Mouse (Mus musculus) bone marrow, adult 2 months (tissue): ENCODE measurements around the gene Pdcd2. TPM values are rescaled to one million over a fixed set of nuclear protein-coding genes. Genes with fewer than 3 reads are reported as not detected.

ENCODE experiments used
- H3K27ac ChIP-seq: fragments of 200-500 bp; 2 replicates; pipeline ENCODE4 v1.5.1; 2012; ENCODE audit warnings: low read depth, mild to moderate bottlenecking, control low read depth, inconsistent platforms, low read length; ENCODE audit not compliant: control insufficient read depth, poor library complexity, insufficient read depth
- H3K4me1 ChIP-seq: fragments of 200-500 bp; 2 replicates; pipeline ENCODE4 v1.6.1; 2011; ENCODE audit warnings: low read length; ENCODE audit not compliant: control insufficient read depth, insufficient read depth
- H3K4me3 ChIP-seq: fragments of 200-500 bp; replicated peaks from 2 replicates; pipeline ENCODE3; 2011; ENCODE audit warnings: mild to moderate bottlenecking, low read depth, low read length, control low read depth; ENCODE audit not compliant: control insufficient read depth
- CTCF ChIP-seq: fragments of 200-500 bp; IDR thresholded peaks from 2 replicates; pipeline ENCODE4 v1.5.1; 2011; ENCODE audit warnings: low read length, control low read depth; ENCODE audit not compliant: control insufficient read depth, insufficient read depth
- POLR2A ChIP-seq: fragments of 200-500 bp; IDR thresholded peaks from 2 replicates; pipeline ENCODE4 v1.6.1; 2011; ENCODE audit warnings: low read depth, mild to moderate bottlenecking, control low read depth, low read length, borderline replicate concordance; ENCODE audit not compliant: control insufficient read depth
- WGBS: fragments of 180-500 bp; shearing (Covaris S2); methylation state at CpG from one replicate; pipeline ENCODE4 v1.1.7; 2018; 5-methylcytosine and 5-hydroxymethylcytosine counted together
- polyA plus RNA-seq: library from polyadenylated mRNA; stranded (reverse); fragments of >200 nt; gene quantifications from 2 replicates; pipeline ENCODE4 v1.2.4, GENCODE M21; 2011; ENCODE audit warnings: low replicate concordance; ENCODE audit not compliant: missing spikeins, insufficient read depth, insufficient read length

The Pdcd2 gene
- polyA plus RNA-seq, 1 experiment = 39.6 TPM

GRCm38 (mm10) chr17:15518186-15518585 is 8.9 kb downstream of the Pdcd2 start:
- TF ChIP-seq POLR2A = no peak
- no peak for TF ChIP-seq CTCF
- H3K27ac ChIP-seq = no peak overlapping the region
- WGBS = 89% methylated on average over 5 of the region's 5 CpGs
- H3K4me1 ChIP-seq = no peaks in the 10 kb centered on the region
- no peak overlapping the region for H3K4me3 ChIP-seq

GRCm38 (mm10) chr17:15517776-15518175 is 9.3 kb downstream of the Pdcd2 start:
- no peak for TF ChIP-seq CTCF
- Histone ChIP-seq H3K4me3 (no peak overlapping the region), H3K27ac (no peak overlapping the region), H3K4me1 (no peaks in the 10 kb centered on the region)
- 59% methylated on average over 5 of the region's 5 CpGs for WGBS

GRCm38 (mm10) chr17:15510694-15511093 is 16.4 kb downstream of the Pdcd2 start:
- no peak overlapping the region for H3K4me3 ChIP-seq
- H3K4me1 ChIP-seq = no peaks in the 10 kb centered on the region
- WGBS = 76% methylated on average over 2 of the region's 2 CpGs
- no peak overlapping the region for H3K27ac ChIP-seq
- TF ChIP-seq CTCF (no peak), POLR2A (no peak)

- Histone ChIP-seq H3K4me1 (peaks cover 1% of the 10 kb centered on the region; the same call in 1 of the 2 replicates), H3K4me3 (peak within 1 kb of the TSS; percentile 77), H3K27ac (peak within 1 kb of the TSS; percentile 88)
- TF ChIP-seq CTCF (no peak), POLR2A (peak; percentile 86)
- WGBS = under 1% methylated on average over 63 of the region's 63 CpGs
These were observed 27.3 kb downstream of the Pdcd2 start, which contains the start of the genes Psmb1 and Tbp for GRCm38 (mm10) chr17:15499656-15500394. Gene Psmb1 (minus strand): TSS chr17:15499751. Gene Tbp (plus strand): TSS chr17:15499888.

GRCm38 (mm10) chr17:15498753-15499113 is 28.4 kb downstream of the Pdcd2 start:
- 54% methylated on average over 7 of the region's 7 CpGs for WGBS
- Histone ChIP-seq H3K4me1 (peaks cover 1% of the 10 kb centered on the region; the same call in 1 of the 2 replicates), H3K4me3 (no peak overlapping the region), H3K27ac (no peak overlapping the region)
- TF ChIP-seq CTCF = no peak

- under 1% methylated on average over 50 of the region's 50 CpGs for WGBS
- Histone ChIP-seq H3K27ac (peak overlapping the region; percentile 91), H3K4me3 (peak overlapping the region; percentile 93), H3K4me1 (peaks cover 1% of the 10 kb centered on the region; the same call in 1 of the 2 replicates)
- TF ChIP-seq CTCF (0 out of 2 replicates have a peak, but pooled peaks have one; percentile 1), POLR2A (peak; percentile 89)
These were observed 29.0 kb downstream of the Pdcd2 start for GRCm38 (mm10) chr17:15497882-15498752.

- H3K4me3 ChIP-seq = no peak overlapping the region
- no peak overlapping the region for H3K27ac ChIP-seq
- no peaks in the 10 kb centered on the region for H3K4me1 ChIP-seq
- TF ChIP-seq CTCF = no peak
- TF ChIP-seq POLR2A = no peak
- WGBS = 80% methylated on average over 7 of the region's 7 CpGs
These were observed 36.6 kb downstream of the Pdcd2 start for GRCm38 (mm10) chr17:15490542-15490941.

- Histone ChIP-seq H3K27ac (no peak overlapping the region), H3K4me3 (no peak overlapping the region), H3K4me1 (no peaks in the 10 kb centered on the region)
- 81% methylated on average over 4 of the region's 4 CpGs for WGBS
- no peak for TF ChIP-seq CTCF
- no peak for TF ChIP-seq POLR2A
These were observed 54.4 kb downstream of the Pdcd2 start for GRCm38 (mm10) chr17:15472671-15473070.

Other genes starting within 250 kb of the Pdcd2 start
- gene Dll1, start 150.4 kb downstream of the Pdcd2 start, polyA plus RNA-seq = 3.0 TPM in 1 of 2 replicates, not detected in the other
- gene Fam120b, start 131.1 kb downstream of the Pdcd2 start, polyA plus RNA-seq = 4.6 and 8.2 TPM in 2 replicates
- 146 and 240 TPM in 2 replicates for gene Psmb1, start 27.6 kb downstream of the Pdcd2 start, polyA plus RNA-seq
- 14.0 and 15.6 TPM in 2 replicates for gene Tbp, start 27.4 kb downstream of the Pdcd2 start, polyA plus RNA-seq
- gene Prdm9, start 37.1 kb upstream of the Pdcd2 start, polyA plus RNA-seq = 2.4 and 5.7 TPM in 2 replicates
- 14.8 and 23.0 TPM in 2 replicates for gene Chd1, start 177.7 kb upstream of the Pdcd2 start, polyA plus RNA-seq